Mouse (Mus musculus): ENCODE data around the gene Gpr180.
A peak's percentile ranks its signal among the peaks of the same experiment; 100 is the strongest.
"Not testable (repeated sequence)": the region's sequence is repeated elsewhere in the genome, so short reads cannot be mapped to it uniquely, and the experiment has no call there.

Gpr180 gene

GRCm38 (mm10) chr14:118152294-118152651 lies 15.3 kb downstream of the Gpr180 start:
- no peak for DNase-seq

GRCm38 (mm10) chr14:118156056-118156455 lies 19.1 kb downstream of the Gpr180 start:
- DNase-seq = not testable (repeated sequence)

- DNase-seq = no peak
These were observed 19.8 kb downstream of the Gpr180 start for GRCm38 (mm10) chr14:118156740-118157139.

- DNase-seq = peak; percentile 71 to 80
These were observed 20.2 kb downstream of the Gpr180 start for GRCm38 (mm10) chr14:118157146-118157545.

GRCm38 (mm10) chr14:118161751-118162150 lies 24.8 kb downstream of the Gpr180 start:
- DNase-seq = no peak

GRCm38 (mm10) chr14:118162640-118163039 lies 25.7 kb downstream of the Gpr180 start:
- DNase-seq = no peak

GRCm38 (mm10) chr14:118168776-118169175 lies 31.8 kb downstream of the Gpr180 start:
- DNase-seq = no peak

GRCm38 (mm10) chr14:118173590-118174203 lies 36.7 kb downstream of the Gpr180 start:
- peak in 1 of 2 experiments; percentile 29 for DNase-seq

GRCm38 (mm10) chr14:118175071-118175693 lies 38.2 kb downstream of the Gpr180 start:
- DNase-seq = no peak

- DNase-seq = no peak
These were observed 38.7 kb downstream of the Gpr180 start for GRCm38 (mm10) chr14:118175694-118176085.

GRCm38 (mm10) chr14:118179251-118179650 lies 42.3 kb downstream of the Gpr180 start:
- DNase-seq = no peak

- DNase-seq = no peak
These were observed 42.7 kb downstream of the Gpr180 start for GRCm38 (mm10) chr14:118179701-118180100.

- peak; percentile 58 to 71 for DNase-seq
These were observed 43.2 kb downstream of the Gpr180 start for GRCm38 (mm10) chr14:118180117-118180557.

GRCm38 (mm10) chr14:118180711-118181177 lies 43.8 kb downstream of the Gpr180 start:
- peak; percentile 70 to 74 for DNase-seq

GRCm38 (mm10) chr14:118191442-118191841 lies 54.5 kb downstream of the Gpr180 start:
- peak; percentile 73 to 81 for DNase-seq

- no peak for DNase-seq
These were observed 56.2 kb downstream of the Gpr180 start for GRCm38 (mm10) chr14:118193001-118193628.

- DNase-seq = no peak
These were observed 56.7 kb downstream of the Gpr180 start for GRCm38 (mm10) chr14:118193663-118194062.

- no peak for DNase-seq
These were observed 57.4 kb downstream of the Gpr180 start for GRCm38 (mm10) chr14:118194219-118194914.

GRCm38 (mm10) chr14:118197063-118197462 lies 60.1 kb downstream of the Gpr180 start:
- DNase-seq = no peak

- no peak for DNase-seq
These were observed 63.8 kb downstream of the Gpr180 start for GRCm38 (mm10) chr14:118200731-118201130.

GRCm38 (mm10) chr14:118202006-118202405 lies 65.0 kb downstream of the Gpr180 start:
- DNase-seq = no peak

GRCm38 (mm10) chr14:118203031-118203430 lies 66.1 kb downstream of the Gpr180 start:
- DNase-seq = peak in 1 of 2 experiments; percentile 33

- DNase-seq = no peak
These were observed 70.4 kb downstream of the Gpr180 start for GRCm38 (mm10) chr14:118207347-118207746.

Measured in cerebellum, postnatal 10 days (tissue).